Mouse (Mus musculus) cerebellum, postnatal 10 days (tissue): Measurements from ENCODE around the gene 4931409K22Rik.
A peak's percentile ranks its signal among the peaks of the same experiment; 100 is the strongest.

Source experiments
- DNase-seq, 2 experiments: peaks; one replicate each; pipeline ENCODE4 v3.0.0; 2021; ENCODE audit warnings: mixed read lengths in 2 of 2

4931409K22Rik gene

DNA sequence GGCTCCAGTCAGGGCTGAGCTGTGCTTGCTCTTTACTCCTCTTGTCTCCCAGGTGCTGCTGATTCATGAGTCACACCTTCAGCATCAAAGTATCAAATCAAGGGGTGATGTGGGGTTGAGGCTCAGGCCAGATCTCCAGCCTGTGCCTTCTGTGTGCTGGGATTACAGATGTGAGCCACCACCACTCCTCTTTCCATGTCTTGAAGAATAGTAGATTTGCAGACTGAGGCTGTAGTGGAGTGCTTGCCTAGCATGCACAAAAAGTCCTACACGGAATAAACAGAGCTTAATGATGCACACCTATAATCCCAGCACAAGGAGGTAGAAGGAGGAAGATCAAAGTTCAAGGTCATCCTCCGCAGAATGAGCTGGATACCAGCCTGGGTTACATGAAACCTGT, at the start of gene 4931409K22Rik:
Gene 4931409K22Rik (minus strand): TSS at position 101 of the 400 bp plus-strand sequence.
- DNase-seq, result no peak

DNA sequence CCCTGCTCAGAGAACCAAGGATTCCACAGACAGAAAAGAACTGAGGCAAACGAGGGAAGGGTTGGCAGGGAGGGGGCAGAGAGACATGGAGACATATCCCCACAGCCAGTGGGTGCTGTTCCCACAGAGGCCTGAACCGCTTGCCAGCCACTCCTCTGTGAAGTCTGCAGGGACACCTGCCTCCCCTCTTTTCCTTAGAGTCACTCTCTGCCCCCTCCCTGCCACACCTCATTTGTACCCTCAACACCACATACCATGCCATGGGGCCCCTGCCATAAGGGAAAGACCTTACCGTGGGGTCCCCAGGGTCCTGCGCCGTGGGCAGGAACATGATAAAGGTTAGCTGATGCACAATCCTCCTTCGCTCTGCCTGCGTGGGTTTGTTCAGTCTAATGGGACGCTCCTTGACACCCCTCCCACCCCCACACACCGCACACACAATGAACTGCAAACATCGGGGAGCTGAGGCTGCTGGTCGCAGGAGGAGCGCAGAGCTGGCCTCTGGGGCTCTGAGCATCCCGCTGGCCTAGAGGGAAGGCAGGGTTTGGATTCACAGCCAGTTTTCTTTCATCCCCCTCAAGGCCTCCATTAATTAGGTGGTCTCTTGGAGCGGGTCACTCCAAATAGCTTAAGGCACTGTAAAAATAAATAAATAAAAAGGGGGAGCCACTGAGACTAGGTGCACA, 49.5 kb upstream of the 4931409K22Rik start:
- DNase-seq, result peak; percentile 28 to 35

DNA sequence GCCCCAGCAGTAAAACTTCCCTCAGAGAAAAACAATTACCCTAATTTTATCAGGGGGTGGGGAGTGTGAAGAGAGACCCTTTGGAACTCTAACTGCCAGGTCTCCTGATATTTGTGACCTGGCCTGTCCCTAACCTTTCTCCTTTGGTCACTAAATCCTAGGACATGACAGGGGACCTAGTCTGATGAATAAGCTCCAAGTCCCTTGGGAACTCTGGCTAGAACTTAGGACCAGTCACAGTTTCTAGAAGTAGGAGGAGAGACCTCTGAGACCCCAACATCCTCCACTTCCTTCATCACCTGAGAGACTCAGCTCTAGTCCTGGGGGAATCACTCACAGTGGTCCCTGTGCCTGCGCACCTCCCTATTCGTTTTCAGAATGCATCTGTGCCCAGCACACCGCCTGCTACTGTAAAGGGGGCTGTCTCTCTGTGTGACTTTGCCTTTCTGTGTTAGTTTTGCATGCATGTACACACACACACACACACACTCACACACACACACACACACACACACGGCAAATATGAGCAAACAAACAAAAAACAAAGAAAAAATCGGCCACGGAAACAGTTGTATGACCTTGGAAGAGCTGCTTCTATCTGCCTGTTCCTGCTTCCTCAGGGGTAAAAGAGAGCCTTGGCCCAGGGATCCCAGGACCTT, 48.8 kb upstream of the 4931409K22Rik start:
- peak; percentile 20 to 46 for DNase-seq

DNA sequence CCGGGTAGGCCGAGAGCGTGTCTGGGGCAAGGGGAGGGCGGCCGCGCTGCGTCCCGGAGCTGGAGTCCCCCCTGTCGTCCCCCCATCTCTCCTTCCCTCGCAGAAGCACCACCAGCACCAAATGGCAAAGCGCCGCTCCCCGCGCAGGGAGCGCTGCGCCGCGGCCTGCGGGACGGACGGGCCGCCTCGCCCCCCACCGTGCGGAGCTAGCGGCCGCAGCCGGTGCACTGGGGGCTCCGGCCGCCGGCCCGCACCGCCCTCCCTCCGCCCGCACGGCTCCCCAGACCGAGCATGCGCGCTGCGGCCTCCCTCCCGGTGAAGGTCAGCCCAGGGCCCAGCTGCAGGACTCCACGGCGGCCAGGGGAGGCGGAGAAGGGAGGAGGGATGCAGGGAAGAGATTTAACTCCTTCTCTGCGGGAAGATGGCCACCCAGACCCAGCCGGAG, 48.1 kb upstream of the 4931409K22Rik start:
- peak; percentile 90 to 95 for DNase-seq

DNA sequence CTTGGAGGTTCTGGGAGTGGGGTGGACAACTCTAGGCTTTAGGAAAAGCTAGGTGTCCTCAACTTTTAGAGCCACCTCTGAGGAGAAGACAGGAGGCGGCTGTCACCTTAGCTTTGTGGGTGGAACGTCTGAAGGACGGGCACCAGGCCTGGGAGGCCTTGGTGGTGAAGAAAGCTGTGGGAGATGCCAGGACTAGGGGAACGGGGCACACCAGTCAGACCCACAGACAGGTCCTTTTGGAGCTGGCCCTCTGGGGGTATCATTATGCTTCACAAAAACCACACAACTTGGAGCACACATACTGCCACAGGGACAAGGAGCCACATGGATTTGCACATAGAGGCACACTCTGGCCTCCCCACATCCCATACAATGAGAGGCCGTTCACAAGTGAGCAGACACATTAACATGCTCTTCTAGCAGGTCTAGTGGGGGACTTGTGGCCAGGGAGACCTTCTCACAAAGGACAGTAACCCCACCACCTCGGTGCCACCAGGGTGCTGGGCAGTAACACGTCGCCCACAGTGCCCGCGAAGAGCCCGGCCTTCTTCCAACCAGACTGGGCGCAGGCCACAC, 47.6 kb upstream of the 4931409K22Rik start:
- DNase-seq, result peak in 1 of 2 experiments; percentile 28

DNA sequence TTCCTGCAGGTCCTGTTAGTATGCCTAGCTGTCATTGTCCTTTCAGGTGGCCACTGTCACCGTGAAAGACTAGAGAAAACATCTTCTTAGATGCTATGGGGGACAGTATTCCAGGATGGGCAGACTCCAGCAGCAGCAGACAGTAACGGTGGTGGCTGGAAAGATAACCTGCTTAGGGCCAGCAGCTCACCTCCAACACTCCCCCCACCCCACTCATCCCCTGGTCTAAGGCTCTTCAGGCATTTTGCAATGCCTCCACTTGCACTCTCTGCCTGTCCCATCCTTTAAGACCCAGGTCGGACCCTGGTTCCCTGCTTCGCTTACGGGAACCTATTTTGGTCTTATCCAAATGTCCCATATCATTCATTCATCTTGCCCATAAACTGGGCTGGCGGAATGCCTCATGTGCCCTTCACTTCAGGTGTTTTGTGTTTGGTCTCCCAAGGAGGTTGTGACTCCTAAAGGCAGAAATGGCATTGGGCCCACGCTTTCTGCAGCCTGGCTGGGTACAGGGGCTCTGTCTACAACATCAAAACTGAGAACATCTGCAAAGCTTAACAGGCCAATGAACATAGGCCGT, 46.9 kb upstream of the 4931409K22Rik start:
- peak; percentile 48 to 55 for DNase-seq

DNA sequence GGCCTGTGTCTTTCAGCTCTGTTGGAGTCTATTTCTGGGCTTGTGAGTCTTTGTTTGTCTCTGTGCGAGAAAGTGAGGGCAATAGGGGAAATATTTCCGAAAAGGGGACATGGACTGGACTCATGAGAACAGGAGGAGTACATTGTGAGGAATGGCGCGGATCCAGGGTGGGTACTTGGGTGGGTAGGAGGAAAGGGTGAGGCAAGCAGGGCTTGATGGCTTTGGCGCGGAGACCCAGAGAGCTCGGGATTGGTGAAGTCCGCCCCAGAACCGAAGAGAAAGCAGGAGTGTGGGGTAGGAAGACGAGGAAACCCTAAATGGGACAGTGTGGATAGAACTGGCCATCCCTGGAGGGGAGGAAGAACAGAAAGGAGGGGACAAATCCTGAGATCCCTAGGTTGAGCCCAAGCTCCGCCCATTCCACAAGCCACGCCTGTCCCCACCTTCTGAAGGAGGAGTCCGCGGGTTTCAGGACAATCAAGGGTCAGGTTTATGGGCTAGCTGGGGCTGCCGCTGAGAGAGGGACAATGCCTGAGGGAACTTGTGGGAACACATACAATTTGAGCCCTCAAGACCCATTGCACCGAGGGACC, 46.2 kb upstream of the 4931409K22Rik start:
- DNase-seq, result peak; percentile 80 to 87

DNA sequence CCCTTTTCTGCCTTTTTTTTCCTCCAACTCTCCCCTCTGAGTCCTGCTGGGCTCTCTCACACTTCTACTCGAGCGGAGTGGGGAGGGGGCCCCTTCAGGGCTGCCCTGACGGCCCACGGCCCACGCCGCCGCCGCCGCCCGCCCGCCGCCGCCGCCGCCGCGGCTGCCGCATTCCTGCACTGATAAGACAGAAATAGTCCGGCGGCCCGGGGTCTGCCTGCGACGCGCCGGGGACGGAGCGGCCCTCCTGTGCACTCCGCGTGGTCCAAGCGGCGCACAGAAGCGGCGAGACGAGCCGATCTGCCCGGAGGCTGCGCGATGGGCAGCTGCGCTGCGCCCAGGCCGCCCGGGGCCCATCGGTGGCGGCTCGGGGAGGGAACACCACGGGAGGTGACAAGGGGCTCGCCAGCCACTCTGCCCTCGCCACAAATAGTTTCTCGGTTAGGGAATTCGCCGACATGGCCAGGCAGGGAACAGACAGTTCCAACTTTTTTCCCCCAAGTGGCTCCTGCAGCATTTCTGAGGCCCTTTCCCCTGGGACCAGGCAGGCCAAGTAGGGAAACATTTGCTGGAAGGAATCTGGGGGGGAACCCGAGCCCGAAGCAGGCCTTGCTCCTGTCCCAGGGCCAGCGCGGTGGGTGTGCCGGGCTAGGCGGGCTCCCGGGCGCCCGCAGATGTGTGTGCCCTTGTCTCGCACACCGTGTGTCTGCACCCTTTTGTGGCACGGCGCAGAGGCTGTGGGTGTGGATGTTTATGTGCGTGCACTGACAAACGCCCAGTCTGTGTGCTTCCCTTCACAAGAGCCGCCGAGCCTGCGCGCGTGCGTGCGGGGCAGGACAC, 45.5 kb upstream of the 4931409K22Rik start:
- peak; percentile 84 to 88 for DNase-seq

DNA sequence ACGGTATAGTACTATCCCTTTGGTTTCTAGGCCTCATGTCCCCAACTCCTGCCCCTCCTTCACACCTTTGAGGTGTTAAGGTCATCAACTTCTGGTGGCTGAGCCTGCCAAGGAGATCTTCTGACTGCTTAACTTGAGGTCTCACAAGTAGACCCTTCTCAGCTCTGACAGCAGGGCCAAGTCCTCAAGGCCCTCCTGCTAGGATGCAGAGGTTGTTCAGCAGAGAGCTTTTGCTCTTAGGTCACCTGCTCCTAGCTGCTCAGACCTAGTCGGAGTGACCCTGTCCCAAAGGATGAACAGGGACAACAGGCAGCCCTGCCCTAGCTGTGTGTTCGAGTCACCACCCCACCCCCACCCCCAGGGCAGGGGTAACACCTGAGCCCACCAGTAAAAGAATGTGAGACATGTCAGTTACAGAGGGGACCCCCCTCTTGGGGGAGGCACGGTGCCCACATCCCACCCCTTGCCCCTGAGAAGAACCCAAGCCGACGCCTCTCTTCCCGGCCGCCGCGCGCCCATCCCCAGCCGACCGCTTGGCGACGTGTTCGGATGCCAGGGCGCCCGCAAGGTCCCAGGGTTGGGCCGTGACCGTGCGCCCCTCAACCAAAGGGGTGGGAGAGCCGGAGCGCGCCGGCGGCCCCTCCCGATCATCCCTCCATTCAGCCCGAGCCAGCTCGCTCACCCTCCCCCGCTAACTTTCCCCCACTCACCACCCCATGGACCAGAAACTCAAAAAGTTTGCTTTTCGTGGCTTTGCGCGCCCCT, 44.6 kb upstream of the 4931409K22Rik start:
- peak; percentile 69 for DNase-seq

DNA sequence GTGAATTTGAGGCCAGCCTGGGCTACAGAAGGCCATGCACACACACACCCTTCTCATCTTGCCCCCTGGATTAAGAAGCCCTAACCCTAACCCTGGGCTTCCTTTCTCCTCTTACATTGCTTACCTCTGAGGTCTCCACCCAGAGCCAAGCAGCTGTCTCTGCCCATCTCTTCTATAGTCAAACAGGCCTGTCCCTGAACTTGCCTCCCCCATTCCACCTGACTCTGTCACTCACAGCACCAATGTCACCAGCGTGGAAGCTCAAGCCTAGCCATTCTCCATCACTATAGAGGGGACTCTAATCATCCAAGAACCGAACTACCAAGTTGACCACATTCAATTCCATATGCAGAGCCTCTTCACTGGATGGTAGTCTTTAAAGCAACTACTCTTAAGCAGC, 43.6 kb upstream of the 4931409K22Rik start:
- DNase-seq, result peak; percentile 14 to 29

DNA sequence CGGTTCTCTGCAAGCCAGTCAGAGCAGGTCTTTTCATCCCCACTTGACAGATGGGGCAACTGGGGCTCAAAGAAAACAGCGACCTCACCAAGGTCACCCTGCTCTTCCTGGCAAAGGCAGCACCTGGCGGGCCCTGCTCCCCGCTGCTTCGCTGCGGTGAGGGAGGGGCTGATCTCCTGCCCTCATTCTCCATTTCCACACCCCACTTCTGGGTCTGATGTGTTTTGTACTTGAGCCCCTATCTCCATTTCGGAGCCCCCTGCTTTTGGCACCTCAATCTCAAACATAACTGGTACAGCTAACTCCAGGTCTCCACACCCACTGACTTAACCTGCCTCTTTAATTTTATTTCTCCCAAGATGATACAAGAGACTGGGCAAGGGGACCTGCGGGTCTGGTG, 42.5 kb upstream of the 4931409K22Rik start:
- peak; percentile 49 to 58 for DNase-seq

DNA sequence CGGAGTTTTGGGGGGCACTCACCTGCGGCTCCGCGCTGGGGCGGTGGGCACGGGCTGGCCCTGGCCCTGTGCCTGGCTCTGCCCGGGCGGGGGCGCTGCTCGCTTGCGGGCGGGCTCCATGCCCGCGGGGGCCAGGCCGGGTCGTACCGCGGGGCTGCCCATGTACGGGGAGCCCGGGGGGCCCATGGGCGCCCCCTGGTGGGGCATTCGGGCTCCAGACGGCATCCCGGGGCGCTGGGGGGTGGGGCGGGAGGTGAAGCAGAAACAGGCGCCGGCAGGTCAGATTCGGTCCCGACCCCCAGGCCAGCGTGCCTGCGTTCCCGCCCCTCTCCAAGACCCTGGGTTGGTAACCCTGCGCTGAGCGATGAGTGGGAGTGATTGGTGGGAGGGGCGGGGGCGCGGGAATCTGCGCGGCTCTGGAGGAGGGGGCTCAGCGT, 42.0 kb upstream of the 4931409K22Rik start:
- peak; percentile 82 for DNase-seq

DNA sequence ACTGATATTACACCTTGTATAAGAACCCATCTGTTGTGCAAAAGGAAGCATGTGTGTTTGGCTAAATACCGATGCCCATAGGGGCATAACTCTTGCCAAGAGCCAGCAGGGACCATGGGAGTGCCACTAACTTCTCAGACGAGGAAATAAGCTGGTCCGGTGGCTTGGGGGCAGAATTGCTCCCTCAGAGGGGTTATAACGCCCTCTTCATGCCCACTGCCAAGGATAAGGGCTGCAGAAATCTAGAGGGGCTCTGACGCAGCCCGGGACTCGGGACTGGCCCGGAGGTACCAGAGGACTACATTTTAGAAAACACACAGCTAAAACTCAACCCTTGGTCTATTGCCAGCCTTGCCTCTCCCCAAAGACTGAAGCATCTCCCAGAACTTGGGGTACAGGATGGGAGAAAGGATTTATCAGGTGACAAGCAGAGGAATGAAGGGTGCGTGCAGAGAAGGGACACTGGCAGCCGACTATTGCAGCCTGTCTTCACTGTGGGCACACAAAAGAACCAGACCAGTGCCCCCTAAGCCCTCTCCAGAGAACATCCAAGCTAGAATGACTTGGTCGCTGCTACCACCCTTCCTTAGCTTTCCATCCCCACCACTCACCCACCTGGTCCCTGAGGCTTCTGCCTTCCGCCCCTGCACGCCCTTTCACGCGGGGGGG, 41.4 kb upstream of the 4931409K22Rik start:
- DNase-seq, result peak; percentile 82 to 89

DNA sequence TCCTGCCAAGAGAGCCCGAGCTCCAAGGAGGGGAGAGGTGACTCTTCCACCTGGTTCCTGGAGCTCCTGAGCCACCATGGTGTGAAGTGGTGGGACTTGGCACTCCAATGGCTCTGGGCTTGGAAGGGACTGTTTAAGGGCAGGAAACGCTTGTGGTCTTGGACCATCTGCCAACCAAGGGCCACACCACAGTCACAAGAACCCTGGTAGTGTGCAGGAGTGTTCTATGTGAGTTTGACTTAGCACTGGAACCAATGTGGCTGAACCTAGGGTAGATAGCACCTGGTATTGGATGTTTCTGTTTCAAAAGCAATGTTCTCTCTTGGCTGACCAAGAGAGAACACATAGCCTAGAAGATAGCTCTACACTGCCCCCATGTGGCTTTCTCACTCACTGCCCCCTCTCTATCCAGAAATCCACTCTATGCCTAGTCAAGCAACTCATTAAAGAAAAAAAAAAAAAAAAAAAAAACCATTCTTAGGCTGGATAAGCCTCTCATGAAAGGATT, 40.7 kb upstream of the 4931409K22Rik start:
- peak; percentile 89 to 93 for DNase-seq

DNA sequence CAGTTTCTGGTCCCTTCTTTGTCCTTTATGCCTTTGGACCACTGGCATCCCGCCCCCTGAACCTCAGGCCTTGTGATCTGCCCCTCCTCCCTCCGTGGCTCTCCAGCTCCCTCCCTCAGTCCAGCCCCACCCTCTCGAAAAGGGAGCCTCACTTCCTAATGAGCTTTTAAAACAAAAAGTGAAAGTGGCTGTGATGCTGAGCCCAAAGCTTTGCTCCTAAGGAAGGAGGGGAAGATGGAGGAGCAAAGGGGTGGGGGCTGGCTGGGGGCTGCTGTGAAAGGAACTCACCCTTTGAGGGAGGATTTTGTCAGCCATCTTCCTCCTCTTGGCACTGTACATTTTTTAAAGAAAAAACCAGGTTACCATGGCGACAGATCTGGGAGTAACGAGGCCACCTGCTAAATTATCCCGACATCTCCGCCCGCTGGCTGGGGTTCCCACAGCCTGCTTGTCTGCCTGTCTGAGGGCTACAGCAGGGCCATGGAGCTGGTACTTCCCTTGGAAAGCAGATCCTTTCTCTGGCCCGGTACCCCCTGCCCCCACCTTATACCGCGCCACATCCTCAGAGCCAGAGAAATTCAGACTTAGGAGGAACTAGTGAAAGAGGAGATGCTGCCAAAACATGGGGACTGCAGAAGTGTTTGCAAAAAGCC, 40.0 kb upstream of the 4931409K22Rik start:
- peak; percentile 75 to 77 for DNase-seq

DNA sequence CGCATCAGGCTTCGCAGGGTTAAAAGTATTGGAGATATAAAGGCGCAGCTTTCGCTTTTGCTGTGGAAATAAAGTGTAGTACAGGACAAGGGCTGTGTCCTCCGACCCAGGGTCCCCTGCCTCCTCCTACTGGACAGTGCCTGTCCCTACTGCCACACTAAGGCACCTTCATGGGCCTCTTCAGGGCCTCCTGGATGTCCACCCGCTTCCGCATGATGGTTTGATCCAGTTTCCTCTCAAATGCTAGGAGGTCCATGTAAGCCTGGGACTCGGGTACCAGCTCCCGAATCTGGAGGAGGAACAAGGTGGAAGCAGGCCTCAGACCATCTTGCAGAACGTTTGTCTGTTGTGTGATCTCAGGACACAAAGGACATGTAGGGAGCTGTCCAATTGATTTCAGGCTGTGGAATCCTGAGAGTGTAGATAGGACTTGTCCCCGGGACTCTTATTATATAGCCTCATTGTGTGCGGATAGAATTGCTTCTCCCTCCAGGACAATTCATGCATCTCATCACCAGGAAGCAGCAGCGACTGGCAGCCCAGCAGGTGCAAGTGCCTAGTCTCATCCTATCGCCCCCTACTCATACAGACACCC, 39.3 kb upstream of the 4931409K22Rik start:
- DNase-seq, result peak in 1 of 2 experiments; percentile 37

DNA sequence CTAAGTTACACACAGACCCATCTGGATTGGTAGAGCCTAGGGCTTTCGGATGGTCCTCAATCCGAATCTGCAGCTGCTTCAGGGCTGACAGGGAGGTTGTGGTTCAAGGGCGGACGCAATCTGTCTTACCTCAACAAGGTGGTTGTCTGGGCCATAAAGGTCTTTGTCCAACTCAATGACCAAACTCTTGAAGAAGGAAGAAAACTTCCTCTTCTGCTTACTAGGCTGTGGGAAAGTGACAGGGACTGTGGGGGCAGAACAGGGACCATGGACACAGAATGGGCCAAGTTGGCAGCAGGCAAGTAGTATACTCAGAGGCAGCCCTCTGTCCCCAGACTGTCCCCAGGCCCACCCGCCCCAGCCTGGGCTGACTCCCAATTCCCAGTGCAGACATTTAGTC, 38.7 kb upstream of the 4931409K22Rik start:
- DNase-seq, result no peak

DNA sequence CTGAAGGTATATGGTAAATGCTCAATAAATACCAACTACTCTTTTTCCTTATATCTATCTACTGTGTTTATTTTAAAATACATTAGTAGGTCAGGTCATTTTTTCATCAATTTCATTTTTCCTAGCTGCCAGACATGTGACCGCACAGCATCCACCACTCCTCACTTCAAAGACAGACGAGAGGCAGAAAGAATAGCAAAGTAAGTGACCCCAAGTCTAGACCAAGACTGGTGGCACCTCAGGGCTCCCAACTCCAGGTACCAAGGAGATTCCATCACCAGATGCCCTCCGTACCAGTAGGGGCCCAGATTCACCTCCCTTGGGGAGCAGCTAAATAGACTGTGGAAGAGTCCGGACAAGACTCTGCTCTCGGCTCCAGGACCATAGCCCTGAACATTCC, 37.7 kb upstream of the 4931409K22Rik start:
- no peak for DNase-seq

DNA sequence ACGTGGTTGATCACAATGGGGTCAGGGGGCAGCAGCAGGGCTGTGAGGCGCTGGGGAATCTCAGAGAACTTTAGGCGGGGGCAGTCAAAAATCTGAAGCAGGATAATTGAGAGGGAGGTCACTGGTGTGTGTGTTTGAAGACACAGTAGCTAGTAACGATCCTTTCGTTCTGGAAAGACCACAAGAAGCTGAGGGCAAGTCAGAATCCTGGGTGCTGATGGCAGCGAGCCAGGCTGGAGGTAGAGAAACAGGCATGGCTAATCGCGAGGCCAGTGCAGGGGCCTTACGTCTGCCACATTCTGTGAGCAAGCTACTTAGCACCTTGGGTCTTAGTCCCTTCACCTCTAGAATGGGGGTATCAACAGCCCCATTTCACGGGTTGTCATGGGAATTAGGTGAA, 37.3 kb upstream of the 4931409K22Rik start:
- DNase-seq, result peak in 1 of 2 experiments; percentile 48

DNA sequence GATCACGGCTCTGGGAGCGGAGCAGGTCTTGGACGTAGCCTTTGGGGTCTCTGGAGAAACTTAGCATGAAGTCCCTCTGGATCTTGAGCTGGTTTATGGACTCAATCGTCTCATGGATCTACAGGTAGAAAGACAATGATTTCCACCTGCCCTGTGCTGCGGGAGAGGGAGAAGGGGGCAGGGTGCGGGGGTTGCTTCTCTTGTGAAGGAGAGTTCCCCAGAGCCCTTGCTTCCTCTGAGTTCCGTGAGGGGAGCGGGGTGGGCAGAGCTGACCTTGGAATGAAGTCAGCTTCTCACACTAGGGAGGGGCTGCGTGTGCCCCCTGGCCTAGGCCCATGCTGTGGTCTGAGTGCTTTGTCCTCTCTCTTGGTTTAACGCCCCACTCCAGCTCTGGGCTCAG, 36.6 kb upstream of the 4931409K22Rik start:
- peak in 1 of 2 experiments; percentile 17 for DNase-seq
